18 mouse cellular contexts compared by ENCODE assay signal in the genomic region with DNA sequence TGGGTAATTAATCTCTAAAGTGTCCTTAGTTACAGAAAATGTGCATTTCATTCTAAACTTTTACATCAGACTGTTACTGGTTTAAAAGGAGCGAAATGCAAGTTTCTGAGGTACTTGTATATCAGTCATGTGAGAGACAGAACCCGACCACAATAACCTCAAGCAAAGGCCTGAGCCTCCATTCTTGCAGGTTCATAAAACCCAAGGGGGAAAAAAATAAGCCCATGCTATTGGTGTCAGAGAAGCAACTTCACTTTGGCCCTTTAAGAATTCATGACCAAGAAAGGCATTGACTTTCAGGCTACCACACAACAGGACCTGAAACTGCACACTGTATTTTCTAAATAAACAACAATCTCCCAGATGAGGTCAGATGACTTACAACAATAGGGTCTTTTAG. TPM values are rescaled to one million over a fixed set of nuclear protein-coding genes. Genes with fewer than 3 reads are reported as not detected.
DNase-seq lines count a peak whose midpoint lies in the region; ATAC-seq and TF ChIP-seq lines count a peak whose summit lies in the region.
"Had no signal": no experiment of that assay in that cellular context is flagged by ENCODE, and none has a peak within 500 bp of the region (broad histone marks: within the 10 kb centered on the region; RNA-seq: fewer than 3 reads in every experiment).

No protein-coding gene starts in this region.

- ATAC-seq in heart, postnatal 0 days (ENCODE audit: insufficient read depth, low read depth) = no peak
- no peak for ATAC-seq in megakaryocyte-erythroid progenitor cell, adult 5-6 weeks (replicated peaks; ENCODE audit: low FRiP score, low TSS enrichment, poor library complexity, severe bottlenecking)
- no peak for ATAC-seq in neural tube, embryonic 15.5 days (ENCODE audit: low FRiP score)
- ATAC-seq: intestine, embryonic 16.5 days had no signal

- H3K4me1 ChIP-seq in heart, postnatal 0 days (ENCODE audit: control insufficient read depth, insufficient read depth) = peaks cover 18% of the 10 kb centered on the region
- peaks cover 57% of the 10 kb centered on the region for H3K4me1 ChIP-seq in bone marrow macrophage, adult 2 months (ENCODE audit: control insufficient read depth, insufficient read depth, low read length)
- H3K4me1 ChIP-seq in neural tube, embryonic 15.5 days = 0 out of 2 replicates have a peak, but pooled peaks cover 3% of the 10 kb centered on the region
- H3K4me1 ChIP-seq: embryonic facial prominence, embryonic 12.5 days had no signal

- no peak for TF ChIP-seq EP300 in heart, postnatal 0 days (IDR thresholded peaks at IDR 0.05; ENCODE audit: low read depth)

- 92% methylated on average over 2 of the region's 2 CpGs for WGBS in heart, postnatal 0 days
- 74% methylated on average over 2 of the region's 2 CpGs for WGBS in neural tube, embryonic 15.5 days

- H3K27me3 ChIP-seq in heart, postnatal 0 days (ENCODE audit: control insufficient read depth, insufficient read depth, low read length) = no peaks in the 10 kb centered on the region
- no peaks in the 10 kb centered on the region for H3K27me3 ChIP-seq in neural tube, embryonic 15.5 days (replicated peaks)
- H3K27me3 ChIP-seq: embryonic facial prominence, embryonic 12.5 days had no signal

- peaks cover 6% of the 10 kb centered on the region; the same call in 1 of the 2 replicates for H3K36me3 ChIP-seq in heart, postnatal 0 days (replicated peaks; ENCODE audit: control insufficient read depth, insufficient read depth, low read length)
- H3K36me3 ChIP-seq in neural tube, embryonic 15.5 days = peaks cover 18% of the 10 kb centered on the region

- H3K9me3 ChIP-seq in heart, postnatal 0 days (replicated peaks; ENCODE audit: control insufficient read depth, low read length) = no peaks in the 10 kb centered on the region
- H3K9me3 ChIP-seq in neural tube, embryonic 15.5 days (replicated peaks) = no peaks in the 10 kb centered on the region
- H3K9me3 ChIP-seq: embryonic facial prominence, embryonic 12.5 days; heart, embryonic 10.5 days; hindbrain, embryonic 10.5 days; midbrain, embryonic 10.5 days had no signal

- H3K27ac ChIP-seq in heart, postnatal 0 days (ENCODE audit: low read depth) = peak overlapping the region; percentile 82; the same call in 1 of the 2 replicates
- peak overlapping the region; percentile 91 for H3K27ac ChIP-seq in bone marrow macrophage, adult 2 months (ENCODE audit: insufficient read depth, low read depth, low read length)
- H3K27ac ChIP-seq in neural tube, embryonic 15.5 days (replicated peaks) = no peak overlapping the region
- H3K27ac ChIP-seq: embryonic facial prominence, embryonic 12.5 days; heart, embryonic 10.5 days; hindbrain, embryonic 10.5 days; midbrain, embryonic 10.5 days had no signal

- TF ChIP-seq POLR2A in bone marrow macrophage, adult 2 months (IDR thresholded peaks at IDR 0.05; ENCODE audit: borderline replicate concordance, low read depth, low read length) = no peak

- intact Hi-C loops in heart, postnatal 14 days (cut with DNase I) = no loop called here

- H3K9ac ChIP-seq in heart, postnatal 0 days (replicated peaks; ENCODE audit: low read depth, low read length) = no peak overlapping the region
- no peak overlapping the region for H3K9ac ChIP-seq in neural tube, embryonic 15.5 days (replicated peaks)
- H3K9ac ChIP-seq: embryonic facial prominence, embryonic 12.5 days had no signal

- no peak for DNase-seq in heart, postnatal 0 days (ENCODE audit: low spot score)
- DNase-seq in heart, postnatal 14 days = no peak
- DNase-seq in spleen, postnatal 36 days (ENCODE audit: low spot score in 2 of 2) = peak; percentile 51 to 60
- DNase-seq in spleen, postnatal 4 days (ENCODE audit: low spot score in 2 of 2) = no peak
- DNase-seq: cerebellum, adult 11-12 months; gastrocnemius, postnatal 14 days; kidney, postnatal 10 days; lung, postnatal 10 days; thymus, adult 18-20 months had no signal

- H3K4me3 ChIP-seq in heart, postnatal 0 days (ENCODE audit: low read depth, low read length) = no peak overlapping the region
- no peak overlapping the region for H3K4me3 ChIP-seq in bone marrow macrophage, adult 2 months (ENCODE audit: insufficient read depth, low read length)
- H3K4me3 ChIP-seq in neural tube, embryonic 15.5 days (replicated peaks) = no peak overlapping the region
- H3K4me3 ChIP-seq: embryonic facial prominence, embryonic 12.5 days; heart, embryonic 10.5 days; hindbrain, embryonic 10.5 days; midbrain, embryonic 10.5 days had no signal

- TF ChIP-seq CTCF in heart, postnatal 0 days (IDR thresholded peaks at IDR 0.05; ENCODE audit: low read depth) = no peak
- TF ChIP-seq CTCF in bone marrow macrophage, adult 2 months (IDR thresholded peaks at IDR 0.05; ENCODE audit: low read depth, low read length) = no peak

- no peak overlapping the region for H3K4me2 ChIP-seq in heart, postnatal 0 days (ENCODE audit: low read depth, low read length)
- no peak overlapping the region for H3K4me2 ChIP-seq in neural tube, embryonic 15.5 days
- H3K4me2 ChIP-seq: embryonic facial prominence, embryonic 12.5 days; liver, embryonic 11.5 days had no signal

RNA-seq across cellular contexts. Expression of gene Cdc42se2, which starts 59.1 kb away (rescaled TPM):
- 53.6 and 88.5 TPM in 2 replicates for total RNA-seq in heart, postnatal 0 days (2014; rRNA removed; ENCODE audit: low replicate concordance)
- 44.4 and 50.2 TPM in 2 replicates for polyA plus RNA-seq in heart, postnatal 0 days (2015; fragmentation: Nextera tagmentation; extraction: Ambion mirVana)
- total RNA-seq in heart, postnatal 14 days (2021) = 10 to 100 TPM; 28.8 to 28.9 TPM
- 126 and 128 TPM in 2 replicates for polyA plus RNA-seq in bone marrow macrophage, adult 2 months (2012; ENCODE audit: insufficient read depth, insufficient read length, missing spikeins)
- total RNA-seq in megakaryocyte-erythroid progenitor cell, adult 5-6 weeks (2014; fragmentation: Nextera tagmentation) = 27.9 and 28.2 TPM in 2 replicates
- 33.2 and 50.7 TPM in 2 replicates for total RNA-seq in megakaryocyte-erythroid progenitor cell, adult 5-6 weeks (2017)
- polyA plus RNA-seq in neural tube, embryonic 15.5 days (2015; fragmentation: Nextera tagmentation; extraction: Ambion mirVana) = 120 and 130 TPM in 2 replicates

Comparison
In these comparisons a context has a peak if more than half of its experiments do, and no peak if none do; other contexts are left out.
1. DNase-seq: peak in spleen, postnatal 36 days (2 of 2); none in heart, postnatal 0 days (single experiment), heart, postnatal 14 days (0 of 2) and spleen, postnatal 4 days (0 of 2).